Mouse (Mus musculus) MEL (cell line): ENCODE results near the gene Ing3.

Source experiments
- CHD2 ChIP-seq: IDR thresholded peaks from 2 replicates; pipeline ENCODE4 v1.6.1; 2011; ENCODE audit warnings: low read length, improper control_type of control experiment
- CTCF ChIP-seq, 3 experiments: IDR thresholded peaks in 2 of 3; conservative IDR thresholded peaks in 1 of 3; 2 replicates each; pipeline ENCODE4 v1.5.1; 2011 to 2012; ENCODE audit warnings: low read length in 3 of 3, low read depth in 2 of 3, mild to moderate bottlenecking in 2 of 3, improper control_type of control experiment in 1 of 3, inconsistent platforms in 1 of 3, mixed read lengths in 1 of 3, moderate library complexity in 1 of 3; ENCODE audit not compliant: control insufficient read depth in 1 of 3, insufficient read depth in 1 of 3, poor library complexity in 1 of 3, severe bottlenecking in 1 of 3
- EP300 ChIP-seq, 2 experiments: IDR thresholded peaks; 2 replicates each; pipeline ENCODE4 v1.6.1; 2011; ENCODE audit warnings: improper control_type of control experiment in 2 of 2, low read length in 2 of 2, low read depth in 1 of 2, mild to moderate bottlenecking in 1 of 2
- MAX ChIP-seq: IDR thresholded peaks from 2 replicates; pipeline ENCODE4 v1.6.1; 2011; ENCODE audit warnings: low read length, improper control_type of control experiment
- MXI1 ChIP-seq: IDR thresholded peaks from 2 replicates; pipeline ENCODE4 v1.6.1; 2011; ENCODE audit warnings: mild to moderate bottlenecking, low read depth, low read length, improper control_type of control experiment
- MYB ChIP-seq: IDR thresholded peaks from 2 replicates; pipeline ENCODE4 v1.6.1; 2011; ENCODE audit warnings: mild to moderate bottlenecking, low read depth, low read length, improper control_type of control experiment
- POLR2A ChIP-seq, 2 experiments: IDR thresholded peaks; 2 replicates each; pipeline ENCODE4 v1.6.1; 2011 to 2012; ENCODE audit warnings: low read length in 2 of 2, mild to moderate bottlenecking in 2 of 2, control low read depth in 1 of 2, improper control_type of control experiment in 1 of 2, low read depth in 1 of 2, moderate library complexity in 1 of 2; ENCODE audit not compliant: control insufficient read depth in 1 of 2, insufficient read depth in 1 of 2, poor library complexity in 1 of 2
- POLR2AphosphoS2 ChIP-seq: IDR thresholded peaks from 2 replicates; pipeline ENCODE4 v1.6.1; 2011; ENCODE audit warnings: low read length, improper control_type of control experiment
- TAL1 ChIP-seq: IDR thresholded peaks from 2 replicates; pipeline ENCODE4 v1.6.1; 2012; ENCODE audit warnings: mild to moderate bottlenecking, inconsistent platforms, low read length, moderate library complexity, mixed read lengths
- UBTF ChIP-seq: IDR thresholded peaks from 2 replicates; pipeline ENCODE4 v1.6.1; 2012; ENCODE audit warnings: low read depth, mild to moderate bottlenecking, inconsistent platforms, low read length, improper control_type of control experiment, moderate library complexity, borderline replicate concordance; ENCODE audit not compliant: insufficient read depth
- ZMIZ1 ChIP-seq: IDR thresholded peaks from 2 replicates; pipeline ENCODE4 v1.6.1; 2012; ENCODE audit warnings: low read depth, mild to moderate bottlenecking, inconsistent platforms, low read length, improper control_type of control experiment, moderate library complexity
- ZNF384 ChIP-seq: IDR thresholded peaks from 2 replicates; pipeline ENCODE4 v1.6.1; 2012; ENCODE audit warnings: low read depth, mild to moderate bottlenecking, inconsistent platforms, low read length, improper control_type of control experiment

DNA sequence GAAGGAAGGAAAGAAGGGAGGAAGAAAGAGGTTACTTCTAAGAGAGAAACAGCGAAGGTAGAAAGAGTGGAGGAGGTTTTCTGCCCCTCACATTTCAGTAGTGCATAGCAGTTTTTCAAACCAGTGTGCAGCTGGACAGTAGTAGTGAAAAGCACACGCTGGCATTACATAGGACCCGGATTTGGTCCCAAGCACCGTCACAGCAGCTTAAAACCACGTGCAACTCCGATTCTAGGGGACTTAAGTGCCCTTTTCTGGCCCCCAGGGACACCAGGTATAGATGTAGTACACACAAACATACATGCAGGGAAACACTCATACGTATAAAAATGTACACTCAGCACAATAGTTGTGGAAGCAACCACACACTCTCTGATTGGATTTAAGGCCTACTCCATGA lies 59.0 kb downstream of the Ing3 start:
- TF ChIP-seq POLR2AphosphoS2: no peak
- no peak for TF ChIP-seq CTCF (IDR thresholded peaks at IDR 0.05 in 2 of 3, conservative IDR thresholded peaks at IDR 0.05 in 1 of 3; ENCODE audit: control insufficient read depth in 1 of 3, insufficient read depth in 1 of 3, low read depth in 2 of 3, low read length in 3 of 3, poor library complexity in 1 of 3, severe bottlenecking in 1 of 3)
- TF ChIP-seq POLR2A (IDR thresholded peaks at IDR 0.05; ENCODE audit: control insufficient read depth in 1 of 2, insufficient read depth in 1 of 2, low read depth in 1 of 2, low read length in 2 of 2, poor library complexity in 1 of 2): no peak
- TF ChIP-seq CHD2: no peak
- no peak for TF ChIP-seq ZMIZ1
- no peak for TF ChIP-seq UBTF
- TF ChIP-seq MAX: no peak
- TF ChIP-seq TAL1: no peak
- TF ChIP-seq ZNF384: no peak
- TF ChIP-seq EP300 (IDR thresholded peaks at IDR 0.05; ENCODE audit: low read depth in 1 of 2, low read length in 2 of 2): no peak
- no peak for TF ChIP-seq MYB
- no peak for TF ChIP-seq MXI1
